Mouse (Mus musculus) embryonic facial prominence, embryonic 11.5 days (tissue): Measurements from ENCODE around the gene Pklr. TPM values are rescaled to one million over a fixed set of nuclear protein-coding genes. Genes with fewer than 3 reads are reported as not detected.

Source experiments
- ATAC-seq: fragments of 200-750 bp; cut with Nextera tagmentation; replicated peaks from 2 replicates; pipeline ENCODE4 v1.8.0; 2017; ENCODE audit warnings: low read depth; ENCODE audit not compliant: insufficient number of reproducible peaks, low FRiP score, low TSS enrichment
- DNase-seq: peaks from one replicate; pipeline ENCODE4 v3.0.0-alpha.2; 2015; ENCODE audit warnings: low spot score
- H3K27ac ChIP-seq: fragments of 300-500 bp; sonication (generic); replicated peaks from 2 replicates; pipeline ENCODE4 v1.5.1; 2014; ENCODE audit warnings: mild to moderate bottlenecking, low read depth, low read length, control low read depth
- H3K27me3 ChIP-seq: fragments of 300-500 bp; sonication (generic); 2 replicates; pipeline ENCODE4 v1.6.1; 2014; ENCODE audit warnings: mild to moderate bottlenecking, low read length, moderate library complexity, mixed read lengths; ENCODE audit not compliant: control insufficient read depth, insufficient read depth
- H3K36me3 ChIP-seq: fragments of 300-500 bp; sonication (generic); replicated peaks from 2 replicates; pipeline ENCODE4 v1.6.1; 2014; ENCODE audit warnings: low read depth, mild to moderate bottlenecking, low read length, moderate library complexity, mixed read lengths; ENCODE audit not compliant: control insufficient read depth, insufficient read depth
- H3K4me1 ChIP-seq: fragments of 300-500 bp; sonication (generic); 2 replicates; pipeline ENCODE4 v1.6.1; 2014; ENCODE audit warnings: low read length, mixed read lengths; ENCODE audit not compliant: control insufficient read depth, insufficient read depth
- H3K4me2 ChIP-seq: fragments of 300-500 bp; sonication (generic); 2 replicates; pipeline ENCODE4 v1.6.1; 2014; ENCODE audit warnings: low read depth, mild to moderate bottlenecking, control low read depth, low read length, moderate library complexity
- H3K4me3 ChIP-seq: fragments of 300-500 bp; sonication (generic); 2 replicates; pipeline ENCODE4 v1.5.1; 2014; ENCODE audit warnings: low read depth, low read length, control low read depth
- H3K9ac ChIP-seq: fragments of 300-500 bp; sonication (generic); replicated peaks from 2 replicates; pipeline ENCODE4 v1.6.1; 2014; ENCODE audit warnings: mild to moderate bottlenecking, control low read depth, low read length
- H3K9me3 ChIP-seq: fragments of 300-500 bp; sonication (generic); replicated peaks from 2 replicates; pipeline ENCODE4 v1.6.1; 2016; ENCODE audit warnings: mild to moderate bottlenecking, low read length, inconsistent platforms, mixed read lengths; ENCODE audit not compliant: control insufficient read depth
- WGBS: fragments of 180-500 bp; shearing (Covaris S2); extraction: QIAGEN DNeasy Blood & Tissue Kit; methylation state at CpG from one replicate; pipeline ENCODE4 v1.1.7; 2014; 5-methylcytosine and 5-hydroxymethylcytosine counted together
- polyA plus RNA-seq: library from polyadenylated mRNA; unstranded; fragments of >200 nt; fragmentation: Nextera tagmentation; extraction: Ambion mirVana; gene quantifications from 2 replicates; pipeline ENCODE4 v1.2.1, GENCODE M21; 2014

Pklr gene
- polyA plus RNA-seq, 1 experiment from 2014 or later, result 1.5 TPM

DNA sequence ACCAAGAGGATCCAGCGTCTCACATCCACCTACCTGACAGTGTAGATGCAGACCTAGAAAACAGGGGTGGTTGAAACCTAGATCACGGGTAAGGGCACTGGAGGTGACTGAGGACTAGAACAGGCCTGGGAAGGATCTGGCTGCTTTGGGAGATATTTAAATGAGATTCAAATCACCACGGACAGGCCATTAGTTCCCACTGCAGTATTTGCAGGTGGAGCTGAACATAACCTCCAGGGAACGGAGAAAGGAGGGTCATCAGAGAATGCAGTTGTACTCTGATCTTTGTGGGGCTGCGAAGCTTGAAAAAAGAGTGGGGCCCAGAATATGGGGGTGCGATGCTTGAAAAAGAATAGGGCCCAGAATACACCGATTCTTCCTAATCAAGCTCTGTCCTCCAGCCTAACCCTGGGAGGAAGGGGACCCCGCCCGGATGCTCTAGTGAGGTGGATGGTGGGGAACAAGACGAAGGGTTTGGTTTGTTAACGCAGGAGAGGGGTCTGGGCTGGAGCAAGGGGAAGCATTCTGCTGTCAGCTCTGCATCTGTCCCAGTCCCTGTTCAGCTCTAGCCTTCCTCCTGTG, 43.3 kb upstream of the Pklr start:
- H3K4me2 ChIP-seq, result peak overlapping the region; percentile 55
- WGBS, result 20% methylated on average over 11 of the region's 11 CpGs
- H3K4me1 ChIP-seq, result no peaks in the 10 kb centered on the region; the same call in 1 of the 2 replicates
- peak overlapping the region; percentile 34 for H3K4me3 ChIP-seq
- ATAC-seq, result no peak
- H3K9me3 ChIP-seq, result no peaks in the 10 kb centered on the region
- H3K27me3 ChIP-seq, result peaks cover 9% of the 10 kb centered on the region
- peak overlapping the region; percentile 44 for H3K9ac ChIP-seq
- no peak for DNase-seq
- H3K36me3 ChIP-seq, result peaks cover 3% of the 10 kb centered on the region
- no peak overlapping the region for H3K27ac ChIP-seq

DNA sequence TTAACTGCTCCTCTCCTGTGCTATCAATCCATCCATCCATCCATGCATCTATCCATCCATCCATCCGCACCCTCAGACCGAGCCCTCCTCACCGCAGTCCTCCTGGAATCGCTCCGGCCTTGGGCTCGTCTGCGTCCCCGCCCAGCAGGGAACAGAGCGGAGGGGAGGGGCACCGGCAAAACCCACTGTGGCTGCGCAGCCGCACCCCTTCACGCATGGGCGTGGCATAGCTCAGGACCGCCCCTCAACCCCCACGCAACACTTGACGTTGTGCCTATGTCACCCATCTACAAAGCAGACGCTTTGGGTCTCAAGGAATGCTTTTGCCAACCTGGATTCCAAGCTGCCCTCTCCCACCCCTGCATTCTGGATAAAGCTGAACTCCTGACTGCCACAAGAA, 42.8 kb upstream of the Pklr start, which contains the start of gene Rusc1:
Rusc1 (minus strand) TSS at position 137 of the 400 bp plus-strand sequence.
- WGBS, result under 1% methylated on average over 18 of the region's 18 CpGs
- Histone ChIP-seq H3K4me1 (no peaks in the 10 kb centered on the region; the same call in 1 of the 2 replicates), H3K27ac (no peak within 1 kb of the TSS), H3K4me2 (peak within 1 kb of the TSS; percentile 55), H3K27me3 (peaks cover 9% of the 10 kb centered on the region), H3K9ac (peak within 1 kb of the TSS; percentile 44), H3K9me3 (no peaks in the 10 kb centered on the region), H3K36me3 (peaks cover 3% of the 10 kb centered on the region), H3K4me3 (peak within 1 kb of the TSS; percentile 34)
- DNase-seq (peak; percentile 85), ATAC-seq (peak; percentile 41)

DNA sequence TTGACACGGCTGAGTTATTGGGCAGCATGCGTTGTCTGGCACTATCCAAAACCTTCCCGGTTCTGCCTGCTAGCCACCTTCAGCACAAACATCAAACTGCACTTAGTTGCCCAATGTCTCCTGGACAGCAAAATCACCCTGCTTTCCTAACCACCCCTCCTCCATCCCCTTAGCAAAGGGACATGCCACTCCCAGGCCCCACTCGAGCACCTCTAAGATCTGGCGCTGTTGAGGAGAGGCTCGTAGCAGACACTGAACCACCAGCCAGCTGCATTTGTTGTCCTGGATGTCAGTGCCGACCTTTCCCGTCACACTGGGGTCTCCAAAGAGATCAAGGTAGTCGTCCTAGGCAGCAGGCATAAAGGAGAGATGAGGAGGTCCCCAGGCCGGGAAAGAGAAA, 41.9 kb upstream of the Pklr start:
- H3K4me1 ChIP-seq, result no peaks in the 10 kb centered on the region
- no peak overlapping the region for H3K9ac ChIP-seq
- H3K27me3 ChIP-seq, result peaks cover 8% of the 10 kb centered on the region
- ATAC-seq, result no peak
- no peak overlapping the region for H3K4me3 ChIP-seq
- H3K36me3 ChIP-seq, result peaks cover 3% of the 10 kb centered on the region
- H3K9me3 ChIP-seq, result no peaks in the 10 kb centered on the region
- WGBS, result 88% methylated on average over 10 of the region's 10 CpGs
- no peak overlapping the region for H3K27ac ChIP-seq
- no peak for DNase-seq
- H3K4me2 ChIP-seq, result no peak overlapping the region

DNA sequence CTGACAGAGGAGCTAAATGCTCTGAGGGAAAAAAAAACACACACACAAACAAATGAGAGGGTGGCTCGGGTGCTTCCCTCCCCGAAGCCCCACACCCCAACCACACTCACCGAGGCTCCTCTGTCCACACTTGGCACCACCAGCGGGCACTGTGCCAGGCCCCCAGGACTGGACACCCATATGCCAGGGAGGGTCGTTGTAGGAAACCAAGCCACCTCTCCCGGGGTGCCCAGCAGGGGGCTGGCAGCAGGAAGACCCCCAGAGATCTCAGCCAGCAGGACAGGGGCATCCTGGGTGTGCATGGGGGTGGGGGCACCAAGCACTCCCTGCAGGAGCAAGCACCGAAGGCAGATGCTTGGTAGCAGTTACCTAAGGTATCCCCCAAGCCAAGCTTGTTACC, 35.1 kb upstream of the Pklr start, which contains the start of gene Gm43738:
Gm43738 (minus strand) TSS at position 289 of the 400 bp plus-strand sequence.
- 57% methylated on average over 7 of the region's 7 CpGs for WGBS
- Histone ChIP-seq H3K27me3 (no peaks in the 10 kb centered on the region), H3K4me3 (peak within 1 kb of the TSS; percentile 84), H3K9me3 (no peaks in the 10 kb centered on the region), H3K27ac (peak within 1 kb of the TSS; percentile 35; the same call in 1 of the 2 replicates), H3K36me3 (peaks cover 3% of the 10 kb centered on the region; the same call in 1 of the 2 replicates), H3K4me1 (no peaks in the 10 kb centered on the region; the same call in 1 of the 2 replicates), H3K9ac (peak within 1 kb of the TSS; percentile 70), H3K4me2 (peak within 1 kb of the TSS; percentile 91)
- 0 out of 2 replicates have a peak, but pooled peaks have one; percentile 12 for ATAC-seq
- no peak for DNase-seq

DNA sequence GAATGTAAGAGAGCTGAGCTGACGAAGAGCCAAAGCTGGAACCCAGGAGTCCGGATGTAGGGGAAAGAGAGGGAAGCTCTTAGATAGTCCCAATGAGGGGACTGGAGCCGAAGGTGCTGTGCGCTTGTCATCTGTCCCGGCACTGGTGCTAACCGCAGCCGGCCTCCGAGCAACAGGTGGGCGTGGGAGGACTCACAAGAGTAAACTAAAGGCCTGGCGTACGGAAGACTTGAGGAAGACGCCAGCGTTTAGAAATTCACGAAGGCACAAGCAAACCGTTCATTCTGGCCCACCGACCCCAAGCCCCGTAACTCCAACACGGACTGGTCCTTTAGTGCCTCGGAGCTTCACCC, 34.5 kb upstream of the Pklr start:
- H3K9ac ChIP-seq, result peak overlapping the region; percentile 70
- ATAC-seq (peak; percentile 21; the same call in 1 of the 2 replicates), DNase-seq (no peak)

DNA sequence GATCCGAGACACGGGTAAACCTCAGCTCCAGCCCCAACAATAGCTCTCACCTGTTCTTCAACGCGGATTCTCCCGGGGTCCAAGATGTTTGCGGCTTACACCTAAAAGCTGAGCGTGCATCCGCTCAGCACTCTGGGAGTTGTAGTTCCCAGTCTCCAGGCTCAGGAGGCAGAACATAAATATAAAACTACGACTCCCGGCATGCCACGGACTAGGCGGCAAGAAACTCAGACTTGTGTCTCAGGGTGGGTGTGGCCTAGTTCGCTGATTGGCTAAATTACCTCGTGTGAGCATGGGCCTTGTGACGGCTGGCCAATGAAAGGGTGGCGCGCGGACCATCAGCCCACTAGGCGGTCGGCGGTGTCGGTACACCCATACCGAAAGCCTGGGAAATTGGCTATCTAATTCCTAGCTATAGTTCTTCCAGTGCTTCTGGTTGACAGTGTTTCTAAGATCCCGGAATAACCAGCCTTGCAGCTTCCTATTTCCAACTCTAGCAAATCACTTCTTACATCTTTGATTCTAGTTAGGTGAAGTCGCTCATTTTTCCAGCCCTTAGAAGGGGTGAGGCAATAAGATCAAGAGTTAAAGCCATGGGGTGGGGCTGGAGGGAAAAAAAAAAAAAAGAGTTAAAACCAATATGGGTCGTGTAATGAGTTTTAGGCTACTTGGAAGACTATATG, 34.0 kb upstream of the Pklr start, which contains the start of gene Fdps:
Fdps (minus strand) TSS at position 148 of the 683 bp plus-strand sequence.
- Histone ChIP-seq H3K27ac (peak within 1 kb of the TSS; percentile 35; the same call in 1 of the 2 replicates), H3K36me3 (no peaks in the 10 kb centered on the region; the same call in 1 of the 2 replicates), H3K27me3 (no peaks in the 10 kb centered on the region), H3K9me3 (no peaks in the 10 kb centered on the region), H3K4me2 (peak within 1 kb of the TSS; percentile 91), H3K9ac (peak within 1 kb of the TSS; percentile 70), H3K4me3 (peak within 1 kb of the TSS; percentile 84), H3K4me1 (no peaks in the 10 kb centered on the region; the same call in 1 of the 2 replicates)
- 0% methylated on average over 26 of the region's 26 CpGs for WGBS
- peak; percentile 100 for DNase-seq
- peak; percentile 97 for ATAC-seq

More for the DNA sequence above, 34.5 kb upstream of the Pklr start:
- no peaks in the 10 kb centered on the region; the same call in 1 of the 2 replicates for H3K4me1 ChIP-seq
- H3K27me3 ChIP-seq, result no peaks in the 10 kb centered on the region
- H3K9me3 ChIP-seq, result no peaks in the 10 kb centered on the region
- H3K4me3 ChIP-seq, result peak overlapping the region; percentile 84
- H3K4me2 ChIP-seq, result peak overlapping the region; percentile 91
- under 1% methylated on average over 19 of the region's 19 CpGs for WGBS
- peak overlapping the region; percentile 35; the same call in 1 of the 2 replicates for H3K27ac ChIP-seq
- H3K36me3 ChIP-seq, result no peaks in the 10 kb centered on the region; the same call in 1 of the 2 replicates

DNA sequence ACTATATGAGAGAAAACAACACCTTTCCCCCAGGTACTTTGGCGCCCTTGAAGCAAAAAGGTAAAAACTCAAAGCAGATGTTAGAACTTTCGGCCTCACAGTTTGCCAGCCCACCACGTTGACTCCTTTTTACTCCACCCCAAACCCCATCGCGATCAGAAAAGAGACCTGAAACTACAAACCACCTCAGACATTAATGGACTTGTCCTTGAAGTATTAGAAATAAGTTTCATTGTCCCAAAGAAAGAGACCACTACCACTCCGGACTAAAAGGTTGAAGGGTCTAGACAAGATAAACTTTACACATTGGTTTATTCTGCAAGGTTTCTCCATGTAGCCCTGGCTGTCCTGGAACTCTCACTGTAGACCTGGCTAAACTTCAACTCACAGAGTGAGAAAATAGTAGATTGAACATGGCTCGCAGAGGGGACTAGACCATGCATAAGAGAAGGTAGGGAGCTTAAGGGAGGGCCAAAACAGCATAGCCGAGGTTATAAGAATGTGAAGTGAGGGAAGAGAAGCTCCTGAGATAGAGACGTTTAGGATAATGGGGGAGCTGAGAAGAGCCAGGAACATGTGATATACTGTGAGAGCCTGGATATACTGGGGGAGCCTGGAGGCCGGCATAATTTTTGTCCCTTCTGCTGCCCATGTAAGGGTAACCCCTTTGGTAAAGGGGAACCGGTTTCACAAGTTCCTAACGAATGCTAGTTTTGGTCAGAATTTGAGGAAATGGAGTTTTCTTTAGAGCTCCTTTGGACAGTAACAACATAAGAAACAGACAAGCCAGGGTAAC, 33.2 kb upstream of the Pklr start:
- DNase-seq (no peak), ATAC-seq (no peak)
- Histone ChIP-seq H3K4me2 (peak overlapping the region; percentile 46), H3K9me3 (no peaks in the 10 kb centered on the region), H3K4me3 (peak overlapping the region; percentile 22; the same call in 1 of the 2 replicates), H3K27me3 (no peaks in the 10 kb centered on the region), H3K4me1 (no peaks in the 10 kb centered on the region; the same call in 1 of the 2 replicates), H3K9ac (no peak overlapping the region), H3K27ac (no peak overlapping the region; the same call in 1 of the 2 replicates), H3K36me3 (no peaks in the 10 kb centered on the region; the same call in 1 of the 2 replicates)
- 61% methylated on average over 12 of the region's 12 CpGs for WGBS
